Mouse (Mus musculus) lung, postnatal 0 days (tissue): ENCODE measurements around the gene Znrf1.

Source experiments
- CTCF ChIP-seq: IDR thresholded peaks from 2 replicates; pipeline ENCODE4 v1.5.1; 2016; ENCODE audit warnings: antibody characterized with exemption, mild to moderate bottlenecking
- EP300 ChIP-seq: IDR thresholded peaks from 2 replicates; pipeline ENCODE4 v1.6.1; 2016; ENCODE audit warnings: antibody characterized with exemption, mild to moderate bottlenecking, control low read depth

DNA sequence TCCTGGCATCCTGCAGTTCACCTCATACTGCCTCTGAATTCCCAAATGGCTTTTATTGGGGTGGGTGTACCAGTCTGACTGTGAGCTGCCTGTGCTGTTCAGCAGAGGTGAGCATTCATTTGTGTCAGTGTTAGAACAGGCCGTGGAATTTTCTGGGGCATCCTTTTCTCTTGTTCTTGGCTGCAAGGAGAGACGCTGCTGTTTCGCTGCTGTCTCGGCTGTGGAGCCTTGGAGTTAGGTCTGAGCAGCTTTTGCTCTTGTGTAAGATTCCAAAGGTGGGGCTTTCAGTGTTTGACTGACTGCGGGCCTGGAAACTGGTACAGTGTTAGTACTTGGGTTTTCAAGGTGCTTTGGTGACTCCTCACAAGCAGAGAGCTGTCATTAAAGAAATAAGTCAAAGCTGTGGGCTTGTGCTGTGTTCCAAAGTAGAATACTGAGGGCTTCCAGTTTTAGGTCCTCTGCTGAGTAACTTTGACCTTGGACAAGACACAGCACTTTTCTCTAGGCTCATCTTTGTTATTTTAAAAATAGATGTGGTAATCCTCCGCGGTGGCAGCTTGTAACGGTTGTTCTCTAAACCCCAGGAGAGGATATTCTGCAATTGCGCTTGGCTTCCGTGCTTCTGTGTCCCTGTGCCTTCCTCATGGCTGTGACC is 3.7 kb downstream of the Znrf1 start:
- TF ChIP-seq CTCF: no peak
- no peak for TF ChIP-seq EP300
